Mouse (Mus musculus): ENCODE measurements around the gene Lrrc8b. TPM values are rescaled to one million over a fixed set of nuclear protein-coding genes. Genes with fewer than 3 reads are reported as not detected.

Gene Lrrc8b
- polyA plus RNA-seq, 1 experiment from 2014 or later, result 14.7 TPM

Other genes with a start within 250 kb of the Lrrc8b start
- 0.41 and 0.75 TPM in 2 replicates for gene Gbp10, start 176.2 kb upstream of the Lrrc8b start, polyA plus RNA-seq (2014; fragmentation: Nextera tagmentation; extraction: Ambion mirVana)
- 0.39 and 0.74 TPM in 2 replicates for gene Gm43302, start 122.1 kb upstream of the Lrrc8b start, polyA plus RNA-seq (2014; fragmentation: Nextera tagmentation; extraction: Ambion mirVana)
- 1.7 and 1.9 TPM in 2 replicates for gene Gbp6, start 122.1 kb upstream of the Lrrc8b start, polyA plus RNA-seq (2014; fragmentation: Nextera tagmentation; extraction: Ambion mirVana)
- 8.6 and 10.2 TPM in 2 replicates for gene Lrrc8c, start 103.6 kb downstream of the Lrrc8b start, polyA plus RNA-seq (2014; fragmentation: Nextera tagmentation; extraction: Ambion mirVana)

All from forebrain, embryonic 14.5 days (tissue).